Mouse (Mus musculus): ENCODE measurements around the gene H2afx.
"Not testable (repeated sequence)": the region's sequence is repeated elsewhere in the genome, so short reads cannot be mapped to it uniquely, and the experiment has no call there.

Gene H2afx

DNA sequence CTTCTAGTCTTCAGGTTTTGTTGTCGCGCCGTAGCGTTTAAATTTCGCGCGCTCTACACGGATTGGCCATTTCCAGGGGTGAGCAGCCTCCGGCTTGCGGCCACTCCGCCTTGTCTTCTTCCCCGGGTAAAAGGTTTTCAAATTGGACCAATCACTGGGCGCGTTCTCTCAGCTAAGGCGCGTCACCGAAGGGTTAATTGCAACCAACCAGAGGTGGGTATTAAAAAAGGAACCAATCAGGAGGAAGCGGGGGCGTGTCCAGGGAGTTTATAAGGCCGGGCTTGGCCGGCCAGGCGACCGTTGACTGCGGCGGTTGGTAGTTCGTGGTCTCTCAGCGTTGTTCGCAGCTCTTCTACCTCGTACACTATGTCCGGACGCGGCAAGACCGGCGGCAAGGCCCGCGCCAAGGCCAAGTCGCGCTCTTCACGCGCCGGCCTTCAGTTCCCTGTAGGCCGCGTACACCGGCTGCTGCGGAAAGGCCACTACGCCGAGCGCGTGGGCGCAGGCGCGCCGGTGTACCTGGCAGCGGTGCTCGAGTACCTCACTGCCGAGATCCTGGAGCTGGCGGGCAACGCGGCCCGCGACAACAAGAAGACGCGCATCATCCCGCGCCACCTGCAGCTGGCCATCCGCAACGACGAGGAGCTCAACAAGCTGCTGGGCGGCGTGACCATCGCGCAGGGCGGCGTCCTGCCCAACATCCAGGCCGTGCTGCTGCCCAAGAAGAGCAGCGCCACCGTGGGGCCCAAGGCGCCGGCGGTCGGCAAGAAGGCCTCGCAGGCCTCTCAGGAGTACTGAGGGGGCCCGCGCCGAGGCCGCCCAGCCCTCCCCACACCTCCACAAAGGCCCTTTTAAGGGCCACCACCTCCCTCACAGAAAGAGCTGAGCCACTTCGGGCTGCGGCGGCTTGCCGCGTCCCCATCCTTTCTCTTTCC is at the start of gene H2afx:
H2afx (plus strand) TSS at position 299 of the 935 bp plus-strand sequence.
- DNase-seq (ENCODE audit: low read depth, low spot score): peak; percentile 100

DNA sequence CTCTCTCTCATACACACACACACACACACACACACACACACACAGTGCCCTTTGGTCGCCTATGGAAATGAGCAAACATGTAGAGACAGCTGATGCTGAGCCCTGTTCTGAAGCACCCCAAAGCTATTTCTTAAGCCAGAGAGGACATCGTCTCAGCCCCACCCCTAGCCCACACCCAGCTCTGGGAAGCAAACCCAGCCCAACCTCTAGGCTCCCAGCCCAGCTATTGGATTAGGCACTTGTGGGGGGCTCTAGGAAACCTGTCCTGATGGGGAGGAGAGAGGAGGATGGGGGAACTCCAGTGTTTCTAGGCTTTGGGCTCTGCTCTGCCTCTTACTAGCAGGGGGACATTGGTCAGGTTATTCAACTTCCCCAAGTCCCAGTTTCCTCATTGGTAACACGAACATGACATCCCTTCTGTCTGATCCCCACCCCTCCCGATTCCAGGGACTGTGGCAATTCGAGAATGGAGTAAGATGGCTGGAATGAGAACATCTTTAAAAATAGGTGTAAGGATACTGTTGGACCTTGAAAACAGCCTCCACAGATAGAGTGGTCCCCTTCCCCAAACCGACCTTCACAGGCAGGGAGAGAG is 48.1 kb upstream of the H2afx start:
- no peak for DNase-seq (ENCODE audit: low read depth, low spot score)

GRCm38 (mm10) chr9:44287003-44287400 is 47.5 kb upstream of the H2afx start:
- no peak for DNase-seq (ENCODE audit: low read depth, low spot score)

DNA sequence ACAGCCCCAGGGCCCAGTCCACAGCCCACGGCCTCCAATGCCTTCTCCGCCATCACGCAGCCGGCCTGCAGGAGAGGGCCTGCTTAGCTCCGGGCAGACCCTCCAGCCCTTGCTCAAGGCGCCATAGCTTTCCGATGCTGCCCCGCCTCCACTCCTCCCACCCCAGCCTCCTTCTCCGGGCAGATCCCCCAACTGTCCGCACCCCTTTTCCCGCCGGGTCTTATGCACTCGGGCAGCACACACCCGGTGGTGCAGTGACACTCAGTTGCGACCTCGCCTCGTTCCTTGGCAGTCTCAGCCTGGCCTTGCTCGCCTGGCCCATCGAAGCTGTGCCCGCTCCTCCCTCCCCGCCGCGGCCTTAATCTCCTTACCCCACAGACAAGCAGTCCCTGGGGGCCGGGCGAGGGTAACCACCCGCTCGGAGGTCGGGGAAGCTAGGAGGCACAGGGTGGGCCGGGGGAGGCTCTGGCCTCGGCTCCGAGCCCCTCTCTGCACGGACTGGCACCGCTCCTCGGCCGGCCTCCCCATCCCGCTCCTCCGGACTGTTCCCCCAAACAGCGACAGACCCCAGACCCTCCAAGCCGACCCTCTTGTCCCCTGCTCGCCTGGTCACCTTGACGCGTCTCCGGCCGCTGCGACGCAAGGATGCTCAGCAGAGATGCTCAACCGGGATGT is 47.0 kb upstream of the H2afx start:
- DNase-seq (ENCODE audit: low read depth, low spot score): no peak

- DNase-seq (ENCODE audit: low read depth, low spot score): peak; percentile 56
Measured at GRCm38 (mm10) chr9:44288076-44288958, 46.2 kb upstream of the H2afx start, which contains the start of gene Abcg4. Abcg4 (minus strand) TSS chr9:44288615.

- DNase-seq (ENCODE audit: low read depth, low spot score): no peak
Measured at GRCm38 (mm10) chr9:44288959-44289291, 45.6 kb upstream of the H2afx start.

- DNase-seq (ENCODE audit: low read depth, low spot score): peak; percentile 51
Measured at GRCm38 (mm10) chr9:44292490-44292889, 42.0 kb upstream of the H2afx start.

DNA sequence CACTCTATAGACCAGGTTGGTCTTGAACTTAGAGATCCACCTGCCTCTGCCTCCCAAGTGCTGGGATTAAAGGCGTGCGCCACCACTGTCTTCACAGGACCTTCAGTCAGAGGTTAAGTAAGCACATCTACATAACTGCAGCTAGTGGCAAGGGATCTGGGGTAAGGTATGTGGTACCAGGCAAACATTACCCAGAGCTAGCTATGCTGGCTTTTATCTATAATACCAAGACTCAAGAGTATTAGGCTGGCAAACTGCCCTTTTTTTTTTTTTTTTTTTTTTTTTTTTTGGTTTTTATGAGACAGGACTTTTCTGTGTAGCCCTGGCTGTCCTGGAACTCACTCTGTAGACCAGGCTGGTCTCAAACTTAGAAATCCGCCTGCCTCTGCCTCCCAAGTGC is 34.5 kb upstream of the H2afx start:
- not testable (repeated sequence) for DNase-seq (ENCODE audit: low read depth, low spot score)

- peak; percentile 99 for DNase-seq (ENCODE audit: low read depth, low spot score)
Measured at GRCm38 (mm10) chr9:44305466-44306079, 28.9 kb upstream of the H2afx start, which contains the start of gene Hinfp. Hinfp (minus strand) TSS chr9:44305671.

- DNase-seq (ENCODE audit: low read depth, low spot score): no peak
Measured at GRCm38 (mm10) chr9:44306532-44306931, 28.0 kb upstream of the H2afx start.

DNA sequence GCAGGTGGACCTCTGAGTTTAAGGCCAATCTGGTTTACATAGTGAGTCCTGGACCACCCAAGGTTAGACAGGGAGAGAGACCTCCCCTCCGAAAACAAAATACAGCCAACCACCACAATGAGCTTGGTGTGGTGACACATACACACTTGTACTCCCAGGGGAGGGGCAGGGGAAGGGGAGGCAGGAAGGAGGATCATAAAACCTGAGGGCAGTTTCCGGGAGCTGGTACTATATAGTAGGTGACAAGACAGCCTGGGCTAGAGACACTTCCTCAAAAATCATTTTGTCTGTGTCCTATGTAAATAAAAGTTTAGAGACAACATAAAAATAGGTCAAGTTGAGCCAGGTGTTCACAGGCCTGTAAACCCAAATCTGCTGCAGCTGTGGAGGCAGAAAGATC is 27.2 kb upstream of the H2afx start:
- no peak for DNase-seq (ENCODE audit: low read depth, low spot score)

GRCm38 (mm10) chr9:44309756-44310155 is 24.7 kb upstream of the H2afx start:
- DNase-seq (ENCODE audit: low read depth, low spot score): peak; percentile 59

GRCm38 (mm10) chr9:44310750-44311135 is 23.8 kb upstream of the H2afx start:
- no peak for DNase-seq (ENCODE audit: low read depth, low spot score)

DNA sequence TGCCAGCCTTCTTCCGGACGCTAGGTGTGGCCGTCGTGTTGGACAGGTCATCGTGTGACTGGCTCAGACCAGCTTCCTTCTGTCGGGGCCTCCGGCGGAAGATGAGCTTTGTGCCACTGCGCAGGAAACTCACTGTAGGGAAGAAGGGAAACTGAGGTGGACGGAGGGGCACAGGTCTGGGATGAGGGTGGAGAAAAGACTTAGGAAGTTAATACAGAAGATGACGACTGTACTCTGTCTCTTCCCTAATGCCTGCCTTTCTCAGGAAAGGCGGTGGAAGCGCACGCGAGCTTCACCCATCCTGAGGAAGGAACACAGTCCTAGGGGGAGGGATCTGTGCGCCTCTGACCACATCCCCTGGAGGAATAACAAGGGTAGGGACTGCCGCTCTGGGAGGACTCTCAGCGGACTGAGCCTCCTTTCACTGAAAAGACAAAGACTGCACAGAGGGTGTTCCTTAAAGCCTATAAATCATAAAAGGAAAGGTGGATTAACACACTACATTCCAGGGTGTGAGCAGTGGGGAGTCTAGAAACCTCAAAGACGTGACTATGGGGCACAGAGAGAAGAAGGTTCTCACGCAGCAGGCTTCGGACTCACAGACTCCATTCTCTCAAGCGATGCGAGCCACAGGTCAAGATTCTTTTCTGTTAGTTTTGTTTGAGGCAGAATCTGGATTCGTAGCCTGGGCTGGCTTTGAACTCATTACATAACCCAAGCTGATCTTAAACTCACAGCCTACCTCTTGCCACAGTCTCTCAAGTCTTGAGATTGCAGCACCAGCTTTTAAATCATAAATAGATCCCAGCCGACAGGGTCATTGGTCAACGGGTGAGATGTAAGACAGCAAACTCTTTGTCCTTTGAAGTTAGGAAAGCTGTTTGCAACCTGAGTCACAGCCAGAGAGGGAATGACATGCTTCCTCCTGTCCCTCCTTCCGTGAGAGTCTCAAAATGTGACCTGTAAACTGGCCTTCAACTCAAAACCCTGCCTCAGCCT is 23.1 kb upstream of the H2afx start:
- peak; percentile 89 for DNase-seq (ENCODE audit: low read depth, low spot score)

DNA sequence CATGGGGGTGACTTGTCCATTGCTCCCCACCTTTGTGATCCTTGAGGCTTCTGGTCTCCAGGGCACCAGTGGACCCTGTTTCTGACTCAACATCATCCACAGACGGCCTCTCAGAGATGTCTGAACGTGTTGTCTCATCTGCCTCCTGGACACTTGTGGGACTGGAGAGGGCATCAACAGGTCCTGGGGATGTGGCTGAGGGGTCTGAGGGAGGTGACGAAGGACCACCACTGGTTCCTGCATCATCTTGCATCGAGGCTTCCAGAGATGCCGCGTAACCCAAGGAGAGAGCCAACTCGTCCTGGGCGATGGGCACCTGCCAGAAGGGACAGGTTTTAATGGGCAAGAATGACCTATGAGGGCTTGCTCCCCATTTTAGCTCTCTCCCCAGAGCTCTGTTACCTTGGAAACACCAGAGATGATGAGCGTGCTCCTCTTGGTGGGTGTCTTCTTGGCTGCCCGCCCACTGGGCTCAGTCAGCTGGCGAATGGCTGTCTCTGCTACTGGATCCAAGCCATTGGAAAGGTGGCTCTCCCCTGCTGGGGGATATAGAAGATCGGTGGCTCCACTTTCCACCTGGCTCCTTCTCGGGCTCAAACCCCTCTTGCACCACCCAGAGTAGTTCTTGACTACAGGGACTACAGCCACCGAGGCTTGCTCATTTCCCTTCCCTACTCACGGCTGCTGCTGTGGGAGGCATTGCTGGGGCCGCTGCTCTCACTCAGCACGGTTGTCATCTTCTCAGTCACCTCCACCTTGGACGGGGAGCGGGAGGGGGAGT is 20.8 kb upstream of the H2afx start:
- no peak for DNase-seq (ENCODE audit: low read depth, low spot score)

DNA sequence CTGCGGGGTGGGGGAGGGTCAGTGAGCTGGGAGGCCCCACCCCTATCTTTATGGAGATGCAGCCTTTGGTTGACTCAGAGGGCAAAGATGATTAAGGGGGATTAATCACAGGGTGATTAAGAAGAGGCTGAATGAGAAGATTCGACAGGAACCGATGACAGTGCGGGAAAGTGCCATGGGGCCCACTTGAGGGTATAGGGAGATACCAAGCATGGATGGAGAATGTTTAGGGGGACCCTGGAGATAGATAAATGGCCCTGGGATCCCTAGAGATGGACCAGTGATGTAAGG is 20.3 kb upstream of the H2afx start:
- no peak for DNase-seq (ENCODE audit: low read depth, low spot score)

GRCm38 (mm10) chr9:44314910-44315309 is 19.6 kb upstream of the H2afx start:
- no peak for DNase-seq (ENCODE audit: low read depth, low spot score)

DNA sequence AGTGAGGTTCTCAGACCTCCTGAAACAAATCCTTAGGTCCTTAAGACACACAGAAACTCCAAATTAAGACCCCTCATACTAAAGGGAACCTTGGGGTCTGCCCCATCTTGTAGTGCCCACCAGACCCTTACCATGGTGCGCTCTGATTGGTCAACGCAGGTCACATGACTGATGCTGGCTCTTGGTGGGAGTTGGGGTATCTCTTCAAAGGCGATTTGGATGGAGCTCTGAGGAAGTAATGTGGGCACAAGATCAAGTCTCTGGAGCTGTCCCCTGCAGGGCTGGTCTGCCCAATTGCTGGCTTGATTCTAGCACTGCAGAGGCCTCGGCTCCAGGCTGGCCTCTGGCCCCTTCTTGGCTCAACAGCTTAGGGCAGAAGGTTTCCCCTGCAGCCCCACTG is 17.0 kb upstream of the H2afx start:
- DNase-seq (ENCODE audit: low read depth, low spot score): no peak

All from ES-CJ7 (cell line).